Mouse (Mus musculus) gonadal fat pad, adult 2 months (tissue): Measurements from ENCODE around the gene Tmem210. TPM values are rescaled to one million over a fixed set of nuclear protein-coding genes. Genes with fewer than 3 reads are reported as not detected.
A peak's percentile ranks its signal among the peaks of the same experiment; 100 is the strongest.

ENCODE experiments used
- DNase-seq: peaks from one replicate; pipeline ENCODE4 v3.0.0-alpha.2; 2012; ENCODE audit warnings: low read depth
- polyA plus RNA-seq: library from polyadenylated mRNA; depleted of rRNA; stranded (reverse); fragments of >200 nt; gene quantifications from 2 replicates; pipeline ENCODE4 v1.2.3, GENCODE M21; 2012

The Tmem210 gene
- polyA plus RNA-seq, 1 experiment = 2.0 TPM

GRCm38 (mm10) chr2:25293706-25294105, 5.8 kb downstream of the Tmem210 start:
- no peak for DNase-seq

DNA sequence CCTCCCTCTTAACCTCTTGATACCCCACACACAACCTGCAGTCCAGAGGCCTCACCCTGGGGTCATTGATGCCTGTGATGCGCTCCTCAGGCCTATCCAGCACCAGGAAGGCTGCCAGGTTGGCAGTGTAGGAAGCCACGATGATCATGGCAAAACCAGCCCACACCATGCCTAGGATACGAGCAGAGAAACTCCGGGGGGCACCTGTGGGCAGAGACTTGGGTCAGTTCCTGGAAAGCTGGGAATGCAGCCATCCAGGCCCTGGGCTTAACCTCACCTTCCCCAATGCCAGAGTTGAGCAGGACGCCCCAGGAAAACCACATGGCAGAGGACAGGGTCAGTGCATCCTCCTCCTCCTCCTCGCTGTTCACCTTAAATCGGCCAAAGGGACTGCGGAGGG, 9.1 kb downstream of the Tmem210 start:
- no peak for DNase-seq

DNA sequence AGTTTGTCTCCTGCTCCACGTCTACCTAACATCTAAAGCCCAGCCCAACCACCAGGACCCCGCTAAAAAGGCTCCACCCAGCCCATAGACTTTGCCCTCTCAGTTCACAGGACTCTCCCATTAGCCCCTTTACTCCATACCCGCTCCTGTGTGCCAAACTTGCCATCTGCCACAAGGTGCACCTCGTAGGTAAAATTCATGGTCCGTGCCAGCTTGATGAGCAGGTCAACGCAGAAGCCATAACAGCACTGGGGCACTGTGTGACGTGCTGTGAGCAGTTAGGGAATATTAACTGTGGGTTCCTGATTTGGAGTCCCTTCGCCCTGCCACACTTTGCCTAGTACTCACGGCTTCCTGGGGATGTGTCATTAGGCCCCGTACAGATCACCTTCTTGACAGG, 10.1 kb downstream of the Tmem210 start:
- no peak for DNase-seq

DNA sequence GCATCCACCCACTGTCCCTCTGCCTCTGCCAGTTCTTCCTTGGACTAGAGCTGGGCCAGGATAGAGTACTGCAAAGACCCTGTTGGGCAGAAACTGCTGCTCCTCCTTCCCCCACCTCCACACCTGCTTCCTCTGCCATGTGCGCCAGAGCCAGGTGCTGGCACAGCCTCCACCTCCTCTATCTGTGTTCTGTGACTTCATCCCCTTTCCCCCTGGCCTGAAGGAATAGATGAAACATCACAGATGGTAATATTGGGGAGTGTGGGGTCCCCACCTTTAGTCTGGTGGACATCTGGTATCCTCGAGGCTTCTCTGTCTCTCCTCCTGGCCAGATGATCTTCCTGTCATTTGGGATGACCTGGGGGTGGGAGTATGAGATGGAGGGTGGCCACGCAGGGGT, 15.5 kb downstream of the Tmem210 start:
- DNase-seq = no peak

- no peak for DNase-seq
Observed at GRCm38 (mm10) chr2:25303931-25304656, 16.1 kb downstream of the Tmem210 start.

GRCm38 (mm10) chr2:25304657-25305541, 17.0 kb downstream of the Tmem210 start:
- DNase-seq = no peak

DNA sequence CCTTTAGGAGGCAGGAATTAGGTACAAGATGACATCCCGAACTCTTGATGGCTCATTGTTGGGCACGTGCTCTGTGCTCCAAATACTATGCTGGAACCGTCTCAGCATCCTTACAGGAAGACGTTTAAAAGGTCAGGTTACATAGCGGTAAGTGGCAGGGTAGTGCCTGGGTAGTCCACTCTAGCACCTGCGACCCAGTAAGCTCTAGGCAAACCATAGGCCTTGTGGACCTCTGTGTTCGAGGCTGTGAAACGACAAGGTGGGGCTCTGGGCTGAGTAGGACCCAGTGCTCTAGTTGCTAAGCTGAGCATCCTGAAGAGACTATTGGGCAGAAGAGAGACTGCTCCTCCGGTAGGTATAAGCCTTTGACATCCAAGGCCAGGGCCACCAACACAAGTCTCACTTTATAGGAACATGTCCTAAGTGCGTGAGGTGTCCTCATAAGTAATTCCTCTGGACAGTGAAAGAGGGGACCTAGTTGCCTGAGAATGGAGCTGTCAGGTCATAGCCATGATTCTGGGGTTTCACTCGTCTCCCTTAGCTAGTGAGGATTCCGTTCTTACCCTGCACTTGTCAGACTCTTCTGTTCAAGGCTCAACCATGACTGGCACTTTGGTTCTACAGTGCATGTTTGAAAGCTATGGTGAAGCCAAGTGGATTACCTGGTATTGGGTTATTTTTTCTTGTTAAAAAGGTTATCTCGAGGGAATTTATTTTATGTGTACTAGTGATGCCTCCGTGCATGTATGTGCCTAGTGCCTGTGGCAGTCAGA, 17.8 kb downstream of the Tmem210 start:
- DNase-seq = no peak

DNA sequence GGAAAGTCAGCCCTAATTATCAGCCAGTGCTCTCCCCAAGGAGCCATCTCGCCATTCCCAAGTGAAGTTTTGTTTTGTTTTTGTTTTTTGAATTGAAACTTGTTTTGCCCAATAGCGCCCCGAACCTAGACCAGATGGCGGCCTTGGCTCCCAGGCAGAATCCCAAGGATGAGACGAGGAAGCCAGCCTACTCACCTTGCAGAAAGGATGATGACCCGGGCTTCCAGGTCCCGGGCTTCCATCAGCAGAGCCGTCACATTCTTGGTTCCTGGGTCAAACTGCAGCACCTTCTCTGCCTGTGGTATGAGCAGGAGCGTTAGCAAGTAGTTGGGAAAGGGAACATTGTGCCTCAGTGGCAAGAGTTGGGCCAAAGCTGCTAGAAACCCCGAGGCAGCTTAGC, 22.2 kb downstream of the Tmem210 start:
- no peak for DNase-seq

GRCm38 (mm10) chr2:25310969-25311368, 23.0 kb downstream of the Tmem210 start:
- no peak for DNase-seq

DNA sequence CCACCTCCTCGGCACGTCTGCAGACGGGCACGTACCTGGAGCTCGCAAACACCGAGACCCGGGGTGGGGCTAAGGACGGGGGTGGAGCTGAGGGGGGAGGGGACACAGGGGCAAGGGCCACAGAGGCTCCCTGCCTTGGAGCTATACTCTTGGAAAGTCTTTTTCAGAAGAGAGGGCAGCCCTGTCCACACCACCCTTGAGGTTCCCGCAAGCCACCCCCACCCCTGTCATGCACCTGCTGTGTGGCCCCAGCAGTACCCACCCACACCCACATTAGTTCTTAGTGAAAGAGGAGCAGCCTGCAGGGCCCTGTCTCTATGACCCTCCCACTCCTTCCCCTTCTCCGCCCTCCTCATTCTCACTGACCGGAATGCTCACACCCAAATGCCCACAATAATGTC, 23.5 kb downstream of the Tmem210 start:
- no peak for DNase-seq

- DNase-seq = no peak
Observed at GRCm38 (mm10) chr2:25318119-25318966, 30.4 kb downstream of the Tmem210 start.

DNA sequence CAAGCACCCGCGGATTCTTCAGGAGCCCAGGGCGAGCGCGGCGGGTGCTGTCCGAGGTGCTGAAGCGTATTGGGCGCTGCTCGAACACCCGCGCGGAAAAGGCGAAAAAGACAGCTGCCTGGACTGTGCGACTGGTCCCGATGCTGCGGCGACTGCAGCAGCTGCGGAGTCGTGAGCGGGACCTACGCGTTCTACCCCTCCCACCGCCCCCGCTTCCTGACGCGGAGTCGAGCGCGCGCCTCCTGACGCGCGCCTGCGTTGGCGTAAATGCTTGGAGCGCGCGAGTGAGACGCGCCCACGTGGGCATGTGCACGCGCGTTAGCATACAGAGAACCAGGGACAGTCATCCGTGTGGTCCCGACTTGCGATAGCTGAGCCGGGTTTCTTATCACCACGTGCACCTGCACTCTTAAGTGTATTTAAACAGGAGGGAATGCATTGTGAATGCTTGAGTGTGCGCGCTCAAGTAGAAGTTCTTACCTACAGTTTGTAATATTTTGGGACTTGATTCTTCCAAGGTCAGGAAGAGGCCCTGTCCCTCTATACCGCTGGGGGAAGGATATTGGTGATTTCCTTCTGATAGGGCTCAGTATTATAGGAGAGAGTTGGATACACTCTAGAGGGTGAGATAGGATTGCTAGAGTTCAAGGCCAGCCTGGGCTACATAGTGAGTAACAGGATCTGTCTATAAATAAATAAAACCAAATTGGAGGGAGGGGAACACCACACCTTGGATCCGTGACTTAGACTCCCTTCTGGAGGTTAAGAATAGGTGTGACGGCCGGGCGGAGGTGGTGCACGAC, 31.2 kb downstream of the Tmem210 start, which contains the start of gene Grin1:
Gene Grin1, minus strand, starts transcription at position 217 of the 803 bp plus-strand sequence.
- no peak for DNase-seq

DNA sequence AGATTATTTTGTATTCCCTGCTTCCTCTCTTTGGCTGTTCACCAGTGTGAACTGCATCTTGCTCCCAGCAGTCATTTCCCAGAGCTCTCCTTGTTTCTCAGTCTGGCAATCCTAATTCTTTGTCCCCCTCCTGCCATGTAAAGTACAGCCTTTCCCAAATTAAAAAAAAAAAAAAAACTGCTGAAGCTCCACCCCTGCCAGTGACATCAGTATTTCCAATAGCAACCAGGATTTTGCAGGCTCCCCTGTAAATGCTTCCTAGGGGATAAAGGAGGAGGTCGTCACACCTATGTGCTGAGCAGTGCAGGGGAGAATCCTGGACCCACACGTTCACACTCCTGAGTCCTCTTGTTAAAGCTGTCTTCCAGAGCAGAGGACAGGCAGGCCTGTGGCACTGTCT, 32.1 kb downstream of the Tmem210 start:
- DNase-seq = no peak

DNA sequence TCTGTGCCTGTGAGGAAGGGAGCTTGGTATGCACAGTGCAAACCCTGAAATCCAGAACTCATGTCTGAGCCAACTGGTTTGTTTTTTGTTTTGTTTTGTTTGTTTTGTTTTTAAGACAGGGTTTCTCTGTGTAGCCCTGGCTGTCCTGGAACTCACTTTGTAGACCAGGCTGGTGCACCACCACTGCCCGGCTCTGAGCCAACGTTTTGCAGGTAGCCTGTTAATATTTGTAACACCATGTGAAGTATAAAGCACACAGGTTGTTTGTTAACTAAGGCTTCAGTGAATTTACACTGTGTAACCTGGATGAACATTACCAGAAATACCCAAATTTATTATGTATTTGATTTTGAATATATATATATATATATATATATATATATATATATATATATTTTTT, 38.1 kb downstream of the Tmem210 start:
- DNase-seq = no peak

- no peak for DNase-seq
Observed at GRCm38 (mm10) chr2:25328440-25328839, 40.5 kb downstream of the Tmem210 start.

- no peak for DNase-seq
Observed at GRCm38 (mm10) chr2:25331470-25331869, 43.5 kb downstream of the Tmem210 start.

- DNase-seq = peak; percentile 81
Observed at GRCm38 (mm10) chr2:25332286-25333160, 44.6 kb downstream of the Tmem210 start, which contains the start of gene Man1b1. Gene Man1b1 (plus strand): TSS chr2:25332338.

- no peak for DNase-seq
Observed at GRCm38 (mm10) chr2:25333569-25333968, 45.6 kb downstream of the Tmem210 start.

GRCm38 (mm10) chr2:25338303-25338702, 50.4 kb downstream of the Tmem210 start:
- no peak for DNase-seq
